Mouse (Mus musculus) myocyte (in vitro differentiated cells): ENCODE measurements around the gene Glmn.

Source experiments
- CEBPB ChIP-seq: IDR thresholded peaks from 2 replicates; pipeline ENCODE4 v1.6.1; 2011; ENCODE audit warnings: mild to moderate bottlenecking, moderate library complexity; ENCODE audit not compliant: poor library complexity, insufficient read depth, severe bottlenecking
- E2F4 ChIP-seq: IDR thresholded peaks from one replicate; pipeline ENCODE4 v1.6.1; 2011; ENCODE audit warnings: mild to moderate bottlenecking, control low read depth, moderate library complexity; ENCODE audit not compliant: insufficient read depth
- MYOD1 ChIP-seq, 3 experiments: IDR thresholded peaks; one replicate each; pipeline ENCODE4 v1.6.1; 2011; ENCODE audit warnings: control low read depth in 2 of 3, low read depth in 2 of 3, mild to moderate bottlenecking in 2 of 3, moderate library complexity in 1 of 3; ENCODE audit not compliant: insufficient read length in 2 of 3, control insufficient read depth in 1 of 3
- MYOG ChIP-seq, 3 experiments: IDR thresholded peaks; one replicate each; pipeline ENCODE4 v1.6.1; 2011; ENCODE audit warnings: control low read depth in 2 of 3, low read depth in 2 of 3, mild to moderate bottlenecking in 2 of 3; ENCODE audit not compliant: insufficient read length in 2 of 3, control insufficient read depth in 1 of 3, insufficient read depth in 1 of 3
- POLR2A ChIP-seq: IDR thresholded peaks from one replicate; pipeline ENCODE4 v1.6.1; 2011; ENCODE audit warnings: low read depth, mild to moderate bottlenecking, control low read depth, moderate library complexity; ENCODE audit not compliant: insufficient read length
- POLR2AphosphoS2 ChIP-seq: IDR thresholded peaks from one replicate; pipeline ENCODE4 v1.6.1; 2011; ENCODE audit warnings: low read depth, control low read depth; ENCODE audit not compliant: insufficient read length
- REST ChIP-seq: IDR thresholded peaks from one replicate; pipeline ENCODE4 v1.6.1; 2011; ENCODE audit warnings: mild to moderate bottlenecking, control low read depth, moderate library complexity; ENCODE audit not compliant: insufficient read depth, insufficient read length
- USF1 ChIP-seq: IDR thresholded peaks from one replicate; pipeline ENCODE4 v1.6.1; 2011; ENCODE audit warnings: low read depth, mild to moderate bottlenecking, control low read depth, moderate library complexity

DNA sequence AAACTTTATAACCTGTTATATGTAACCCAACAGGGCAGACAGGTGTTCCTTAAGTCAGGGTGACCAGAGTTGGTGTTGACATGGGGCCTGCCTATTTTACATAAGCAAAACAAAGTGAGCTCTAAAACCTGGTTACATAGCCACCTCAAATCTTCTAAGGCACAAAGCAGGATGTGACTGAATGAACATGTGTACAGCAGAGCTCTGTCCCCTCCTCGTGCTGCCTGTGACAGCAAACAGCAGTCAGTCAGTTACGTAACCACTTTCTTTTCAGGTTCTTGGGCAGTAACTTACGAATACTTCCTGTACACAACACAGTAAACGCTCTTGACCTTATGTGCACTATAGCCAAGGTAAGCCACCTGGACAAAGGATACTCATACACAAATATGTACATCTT is 51.8 kb downstream of the Glmn start:
- TF ChIP-seq MYOD1 (IDR thresholded peaks at IDR 0.05; ENCODE audit: control insufficient read depth in 1 of 3, insufficient read length in 2 of 3, low read depth in 2 of 3) (no peak), USF1 (no peak), POLR2A (no peak), CEBPB (no peak), POLR2AphosphoS2 (no peak), E2F4 (no peak), REST (no peak), MYOG (IDR thresholded peaks at IDR 0.05; ENCODE audit: control insufficient read depth in 1 of 3, insufficient read depth in 1 of 3, insufficient read length in 2 of 3, low read depth in 2 of 3) (no peak)
